Mouse (Mus musculus) embryo, embryonic 9.5 days (tissue): ENCODE data around the gene Nlgn2.

ENCODE experiments used
- DNase-seq: peaks from one replicate; pipeline ENCODE4 v3.0.0-alpha.2; 2017; ENCODE audit errors: extremely low spot score

The Nlgn2 gene

DNA sequence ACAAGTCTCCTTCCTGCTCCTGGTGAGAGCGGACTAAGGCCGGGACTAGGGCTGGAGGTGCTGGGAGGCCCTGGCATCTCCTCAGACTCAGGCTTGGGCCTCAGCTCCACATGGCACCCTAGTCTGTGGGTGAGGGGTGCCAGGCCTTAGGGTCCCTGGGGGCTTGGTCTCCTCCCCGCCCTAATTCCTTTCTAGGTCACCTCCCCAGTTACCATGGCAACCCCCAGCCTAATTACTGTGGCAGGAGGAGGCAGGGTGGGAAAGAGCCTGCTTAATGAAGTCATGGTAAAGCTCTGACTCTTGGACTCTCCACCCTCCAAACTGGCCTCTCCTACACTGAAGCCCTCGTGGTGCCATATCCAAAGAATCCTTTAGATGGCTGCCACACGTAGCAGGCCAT is 8.8 kb downstream of the Nlgn2 start:
- no peak for DNase-seq

DNA sequence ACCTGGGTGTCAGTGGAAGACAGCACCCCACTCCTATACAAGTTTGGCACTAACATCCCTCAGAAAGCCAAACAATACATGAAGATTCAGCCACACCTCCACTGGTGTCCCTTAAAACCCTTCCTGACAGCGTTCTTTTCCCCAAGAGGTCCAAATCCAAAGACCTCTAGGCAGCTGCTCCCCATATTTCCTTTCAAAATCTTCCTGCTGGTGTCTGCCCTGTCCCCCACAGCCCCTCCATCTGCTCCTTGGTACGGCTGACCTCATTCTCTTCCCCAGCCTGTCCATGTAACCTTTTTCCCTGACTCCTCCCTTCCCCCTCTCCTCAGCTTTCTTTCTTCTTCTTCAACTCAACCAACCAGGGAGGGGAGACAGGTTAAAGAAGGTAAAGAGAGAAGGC is 14.1 kb downstream of the Nlgn2 start:
- DNase-seq, result no peak

DNA sequence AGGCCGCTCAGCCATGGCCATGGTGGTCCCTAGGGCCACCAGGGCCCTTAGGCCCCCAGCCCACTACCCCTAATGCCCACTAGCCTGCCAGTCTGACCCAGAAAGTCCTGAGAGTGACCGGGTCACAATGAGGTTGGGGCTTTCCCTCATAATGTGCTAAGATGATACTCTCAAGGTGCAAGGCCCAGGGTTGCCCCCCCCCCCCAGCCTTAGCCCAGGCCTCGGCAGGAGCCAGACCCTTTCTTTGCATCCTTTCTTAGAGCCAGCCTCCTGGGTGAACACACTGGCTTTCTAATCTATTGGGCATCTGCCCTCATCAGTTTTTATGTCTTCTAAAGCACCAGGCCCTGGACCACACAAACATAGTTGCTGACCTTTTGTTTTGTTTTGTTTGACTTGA is 15.5 kb downstream of the Nlgn2 start, which contains the start of gene Spem1:
TSS of gene Spem1 (minus strand) at position 101 of the 400 bp plus-strand sequence.
- no peak for DNase-seq

DNA sequence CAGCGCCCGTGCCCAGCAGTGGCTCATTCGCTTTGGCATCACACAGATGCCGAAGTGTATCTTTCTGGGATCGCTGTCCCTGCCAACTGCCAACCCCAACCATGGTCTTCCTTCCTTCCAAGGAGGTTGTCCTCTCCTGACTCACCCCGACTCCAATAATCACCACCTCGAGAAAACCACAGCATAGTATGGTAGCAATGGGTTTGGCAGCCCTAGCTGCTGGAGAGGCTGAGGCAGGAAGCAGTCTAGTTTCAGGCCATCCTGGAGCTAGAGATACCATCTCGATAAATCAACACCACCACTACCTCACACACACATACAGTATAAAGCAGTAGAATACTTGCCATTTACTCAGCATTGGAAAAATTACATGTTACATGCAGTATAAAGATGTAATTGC is 18.7 kb downstream of the Nlgn2 start:
- no peak for DNase-seq

DNA sequence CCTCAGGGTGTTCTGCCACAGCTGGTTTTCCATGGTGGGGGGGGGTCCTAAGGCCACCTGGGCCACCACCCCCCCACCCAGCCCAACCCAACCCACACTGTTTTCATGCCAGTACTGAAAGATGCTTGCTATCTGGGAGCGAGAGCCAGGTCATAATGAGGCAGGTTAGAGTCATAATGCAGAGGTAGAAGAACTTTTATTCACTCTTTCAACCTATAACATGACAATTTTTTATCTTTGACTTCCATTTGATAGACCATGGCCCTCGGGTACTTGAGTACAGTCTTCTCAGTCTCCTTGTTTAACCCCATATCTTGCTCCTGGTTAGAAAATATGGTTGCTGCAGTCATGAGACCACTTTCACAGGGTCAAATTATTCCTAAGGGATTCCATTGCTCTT is 19.2 kb downstream of the Nlgn2 start, which contains the start of gene Spem2:
TSS of gene Spem2 (minus strand) at position 101 of the 400 bp plus-strand sequence.
- no peak for DNase-seq

DNA sequence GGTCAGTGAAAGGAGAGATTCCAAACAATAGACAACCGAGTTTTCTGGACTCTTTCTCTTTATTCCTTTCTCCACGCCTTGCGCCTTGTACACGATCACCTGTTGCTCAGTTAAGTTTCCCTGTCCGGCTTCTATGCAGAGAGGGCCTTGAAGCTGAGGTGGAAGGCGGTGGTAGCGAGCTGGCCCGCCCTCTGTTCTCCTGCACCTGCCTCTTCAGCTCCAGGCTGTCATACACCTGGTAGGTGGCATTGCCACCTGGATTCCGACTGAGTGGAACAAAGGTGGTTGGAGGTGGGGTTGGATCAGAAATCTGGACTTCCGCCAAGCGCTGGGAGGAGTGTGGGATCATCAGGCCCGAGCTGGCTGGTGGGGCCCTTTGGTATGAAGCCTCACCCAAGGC is 21.1 kb downstream of the Nlgn2 start:
- no peak for DNase-seq

DNA sequence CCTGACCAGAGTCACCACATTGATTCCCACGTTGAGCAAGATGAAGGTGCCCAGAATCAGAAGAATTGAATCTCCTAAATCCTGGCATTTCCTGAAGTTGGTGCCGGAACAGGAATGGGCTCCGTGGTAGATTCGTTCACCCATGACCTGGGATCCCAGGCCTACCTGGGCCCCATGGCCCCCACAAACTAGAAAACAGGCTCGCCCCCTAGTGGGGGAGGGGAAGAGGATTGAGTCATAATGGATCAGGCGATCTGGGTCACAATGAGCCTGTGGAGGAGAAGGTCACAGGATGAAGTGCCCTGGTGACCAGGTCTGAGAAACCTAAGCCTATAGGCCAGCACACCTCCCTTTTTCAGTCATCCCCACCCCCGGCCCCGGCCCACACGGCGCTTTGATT is 22.4 kb downstream of the Nlgn2 start, which contains the start of gene Gm39566:
TSS of gene Gm39566 (minus strand) at position 144 of the 400 bp plus-strand sequence.
- no peak for DNase-seq

DNA sequence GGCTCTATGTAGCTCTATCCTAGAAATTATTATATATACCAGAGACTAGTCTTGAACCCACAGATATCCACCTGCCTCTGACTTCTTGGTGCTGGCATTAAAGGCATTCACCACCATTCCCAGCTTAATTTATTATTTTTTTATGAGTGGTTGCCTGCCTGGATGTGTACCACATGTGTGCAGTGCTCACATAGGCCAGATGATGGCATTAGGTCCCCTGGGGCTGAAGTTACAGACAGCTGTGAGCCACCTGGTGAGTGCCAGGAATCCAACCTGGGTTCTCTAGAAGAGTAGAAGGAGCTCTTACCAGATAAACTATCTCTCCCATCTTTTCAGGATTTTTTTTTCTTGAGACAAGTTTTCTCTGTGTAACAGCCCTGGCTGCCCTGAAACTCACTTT is 27.3 kb downstream of the Nlgn2 start:
- no peak for DNase-seq

DNA sequence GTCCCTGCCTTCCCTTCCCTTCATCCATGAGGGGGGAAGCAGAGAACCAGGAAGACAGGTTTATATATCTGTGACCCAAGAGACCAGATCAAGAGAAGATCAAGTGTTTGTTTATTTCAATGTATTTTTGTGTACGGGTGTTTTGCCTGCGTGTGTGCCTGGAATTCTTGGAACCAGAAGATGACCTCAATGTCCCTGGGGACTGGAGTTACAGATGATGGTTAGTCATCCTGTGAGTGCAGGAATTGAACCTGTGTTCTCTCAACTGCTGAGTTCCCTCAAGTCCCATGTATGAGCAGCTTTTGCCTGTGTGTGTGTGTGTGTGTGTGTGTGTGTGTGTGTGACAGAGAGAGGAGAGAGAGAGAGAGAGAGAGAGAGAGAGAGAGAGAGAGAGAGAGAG is 29.9 kb downstream of the Nlgn2 start:
- no peak for DNase-seq

DNA sequence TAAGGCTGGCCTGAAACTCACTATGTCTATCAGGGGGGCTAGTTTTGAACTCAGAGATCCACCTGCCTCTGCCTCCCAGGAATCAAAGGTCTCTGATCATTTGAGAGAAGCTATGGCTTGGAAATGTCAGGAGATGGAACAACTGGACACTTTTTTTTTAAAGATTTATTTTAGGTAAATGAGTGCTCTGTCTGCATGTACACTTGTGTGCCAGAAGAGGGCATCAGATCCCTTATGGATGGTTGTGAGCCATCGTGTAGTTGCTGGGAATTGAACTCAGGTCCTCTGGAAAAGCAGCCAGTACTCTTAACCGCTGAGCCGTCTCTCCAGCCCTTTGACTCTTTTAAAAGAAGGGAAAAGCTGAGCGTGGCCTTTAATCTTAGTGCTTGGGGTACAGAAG is 31.2 kb downstream of the Nlgn2 start:
- no peak for DNase-seq

DNA sequence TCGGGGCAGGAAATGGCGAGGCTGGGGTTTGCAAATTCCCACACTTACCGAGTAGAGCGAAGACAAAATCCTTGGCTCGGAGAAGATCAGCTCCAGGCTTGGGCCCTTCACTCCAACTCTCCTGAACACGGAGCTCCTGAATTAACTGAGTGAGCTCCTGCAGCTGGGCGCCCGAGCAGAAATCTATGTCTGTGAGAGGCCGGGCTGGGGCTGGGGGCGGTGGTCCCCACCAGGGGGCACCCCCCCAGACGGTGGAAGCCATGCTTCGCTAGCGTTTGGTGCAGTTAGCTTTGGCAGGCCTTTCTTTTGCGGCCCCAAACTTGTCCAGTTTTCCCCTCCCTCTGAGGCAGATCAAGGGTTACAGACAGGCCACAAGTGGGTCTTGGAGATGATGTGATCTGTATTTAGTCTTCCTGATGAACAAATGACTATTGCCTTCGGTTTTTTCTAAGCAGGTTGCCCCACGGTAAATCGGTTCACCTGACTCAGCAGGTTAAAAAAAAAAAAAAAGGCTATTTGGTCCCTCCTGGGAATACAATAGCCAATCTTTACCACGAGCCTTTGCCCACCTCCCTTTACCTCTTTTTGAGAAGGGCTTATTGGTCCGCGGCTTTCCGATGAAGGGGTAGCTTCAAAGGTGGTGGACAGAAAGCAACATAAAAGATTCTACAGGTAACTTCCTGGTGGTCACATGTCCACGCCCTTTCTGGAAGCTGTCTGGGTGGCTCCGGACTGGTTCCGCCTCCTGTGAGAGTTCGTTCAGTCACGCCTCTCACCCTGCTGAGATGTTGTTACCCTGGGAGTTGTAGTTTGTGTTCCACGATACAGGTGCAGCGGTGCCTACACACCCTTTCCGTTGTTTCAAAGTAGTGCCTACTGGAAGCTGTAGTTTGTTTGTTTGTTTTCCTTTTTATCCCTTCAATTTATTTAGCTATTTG is 32.3 kb downstream of the Nlgn2 start, which contains the start of gene Tmem102:
TSS of gene Tmem102 (minus strand) at position 653 of the 938 bp plus-strand sequence.
- DNase-seq, result peak; percentile 13

DNA sequence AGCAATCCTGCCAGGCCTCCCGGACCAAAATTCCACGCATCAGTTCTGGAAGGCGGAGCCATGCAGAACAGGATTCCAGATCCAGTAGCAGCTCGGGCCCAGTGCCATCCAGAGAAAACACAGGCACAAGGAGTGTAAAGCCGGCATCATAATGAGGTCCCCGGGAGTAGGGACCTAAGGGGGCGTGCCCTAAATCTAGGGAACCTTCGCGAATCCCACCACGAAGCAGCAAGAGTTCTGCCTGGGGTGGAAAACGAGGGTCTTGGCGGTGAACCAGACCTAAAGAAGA is 33.0 kb downstream of the Nlgn2 start:
- DNase-seq, result peak; percentile 10

DNA sequence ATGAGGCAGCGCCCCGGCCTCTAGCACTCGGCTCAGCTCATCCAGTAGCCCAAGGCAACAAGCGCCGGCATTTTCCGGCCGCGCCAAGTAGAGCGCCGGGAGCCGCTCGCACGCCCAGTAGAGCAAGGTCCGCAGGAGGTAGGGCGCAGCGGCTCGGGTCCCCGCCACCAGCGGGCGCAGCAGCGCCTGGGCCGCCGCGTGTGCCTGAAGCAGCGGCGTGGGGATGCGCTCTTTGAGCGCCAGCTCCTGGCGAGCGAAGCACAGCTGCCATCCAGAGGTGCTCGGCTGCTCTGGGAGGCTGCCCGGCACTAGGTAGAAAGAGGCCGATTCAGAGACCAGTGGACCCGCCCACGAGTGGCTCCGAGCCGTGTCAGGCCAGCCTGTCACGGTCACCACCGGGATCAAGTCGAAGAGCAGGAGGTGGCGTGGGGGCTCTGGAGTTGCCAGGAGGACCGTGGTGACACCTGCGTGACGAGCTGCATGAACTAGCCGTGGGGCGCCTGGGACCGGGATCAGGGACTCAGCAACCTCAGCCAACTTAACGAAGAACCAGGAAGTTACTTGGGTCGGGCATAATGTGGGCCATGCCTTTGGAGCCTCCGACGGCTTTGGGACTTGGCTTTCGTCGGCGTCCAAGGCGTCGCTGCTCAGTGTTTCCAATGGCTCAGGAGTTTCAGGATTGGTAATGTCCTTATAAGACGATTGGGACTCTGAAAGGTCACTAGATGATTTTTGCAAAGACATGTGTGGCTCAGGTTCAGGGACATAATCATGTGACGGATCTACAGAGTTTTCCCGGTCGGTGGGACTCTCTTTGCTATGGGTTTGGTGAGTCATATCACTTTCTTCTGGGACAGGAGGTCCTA is 33.6 kb downstream of the Nlgn2 start:
- DNase-seq, result peak; percentile 68

DNA sequence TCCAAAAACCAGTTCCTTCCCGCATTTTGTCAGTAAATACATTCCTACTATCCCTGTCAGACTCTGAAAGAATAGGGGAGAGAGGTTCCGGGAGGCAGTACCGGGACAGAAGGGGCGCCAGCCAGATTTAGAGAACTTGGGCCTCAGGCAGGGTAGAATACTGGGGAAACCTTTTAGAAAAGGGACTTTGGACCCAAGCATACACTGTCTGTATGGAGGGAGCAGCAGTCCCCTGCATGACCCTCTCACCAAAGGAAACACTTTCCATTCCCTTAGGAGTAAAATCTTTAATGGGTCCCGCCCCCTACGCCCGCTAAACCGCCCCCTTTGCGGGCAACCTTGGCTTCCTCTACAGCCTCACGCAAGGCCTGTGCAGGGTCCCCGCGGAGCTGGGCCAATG is 34.3 kb downstream of the Nlgn2 start:
- DNase-seq, result no peak

DNA sequence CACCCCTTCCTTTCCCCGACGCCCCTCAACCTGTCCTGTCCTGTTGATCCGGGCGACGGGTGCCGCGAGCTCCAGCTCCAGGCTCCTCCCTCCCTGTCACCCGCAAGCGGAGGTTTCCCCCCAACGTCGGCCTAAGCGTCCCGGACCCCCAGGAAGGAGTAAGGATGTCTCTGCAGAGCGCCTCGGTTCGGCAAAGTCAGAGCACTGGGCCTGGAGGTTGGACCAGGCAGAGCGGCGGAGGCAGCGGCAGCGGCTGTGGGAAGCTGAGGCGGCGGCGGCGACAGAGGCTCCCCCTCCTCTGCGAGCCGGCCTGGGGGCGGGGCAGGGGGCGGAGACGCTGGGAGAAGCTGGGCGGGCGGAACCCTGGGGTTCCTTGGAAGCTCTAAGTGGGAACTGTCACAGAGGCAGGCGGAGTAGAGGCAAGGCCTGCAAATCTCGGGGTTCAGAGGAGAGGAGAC is 34.9 kb downstream of the Nlgn2 start:
- peak; percentile 83 for DNase-seq

DNA sequence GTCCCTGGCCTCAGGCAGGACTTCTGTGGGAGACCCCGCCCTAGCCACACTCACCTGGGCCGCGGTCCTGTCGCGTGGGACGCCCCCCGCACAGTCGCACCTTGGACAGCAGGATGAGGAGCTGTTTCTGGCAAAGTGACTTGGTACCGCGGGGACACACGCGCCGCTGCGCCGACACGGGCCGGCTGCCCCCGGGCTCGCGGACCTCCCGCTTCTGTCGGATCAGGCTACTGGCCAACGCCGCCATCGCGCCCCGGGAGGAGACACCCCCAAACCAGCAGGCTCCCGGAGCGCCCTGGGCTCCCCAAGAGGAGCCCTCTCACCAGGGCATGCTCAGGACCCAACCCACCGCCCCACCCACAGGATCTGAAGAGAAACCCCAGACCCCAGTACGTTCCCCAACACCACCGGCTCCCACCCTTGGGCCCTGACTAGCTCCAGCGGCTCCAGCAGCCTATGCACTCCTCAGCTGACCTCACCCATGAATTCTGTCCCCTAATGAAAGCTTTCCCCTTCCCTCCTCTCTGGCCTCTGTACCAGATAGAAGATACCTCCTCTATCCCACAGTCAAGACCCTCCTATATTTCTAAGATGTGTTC is 36.1 kb downstream of the Nlgn2 start, which contains the start of gene Fgf11:
TSS of gene Fgf11 (minus strand) at position 479 of the 599 bp plus-strand sequence.
- no peak for DNase-seq

DNA sequence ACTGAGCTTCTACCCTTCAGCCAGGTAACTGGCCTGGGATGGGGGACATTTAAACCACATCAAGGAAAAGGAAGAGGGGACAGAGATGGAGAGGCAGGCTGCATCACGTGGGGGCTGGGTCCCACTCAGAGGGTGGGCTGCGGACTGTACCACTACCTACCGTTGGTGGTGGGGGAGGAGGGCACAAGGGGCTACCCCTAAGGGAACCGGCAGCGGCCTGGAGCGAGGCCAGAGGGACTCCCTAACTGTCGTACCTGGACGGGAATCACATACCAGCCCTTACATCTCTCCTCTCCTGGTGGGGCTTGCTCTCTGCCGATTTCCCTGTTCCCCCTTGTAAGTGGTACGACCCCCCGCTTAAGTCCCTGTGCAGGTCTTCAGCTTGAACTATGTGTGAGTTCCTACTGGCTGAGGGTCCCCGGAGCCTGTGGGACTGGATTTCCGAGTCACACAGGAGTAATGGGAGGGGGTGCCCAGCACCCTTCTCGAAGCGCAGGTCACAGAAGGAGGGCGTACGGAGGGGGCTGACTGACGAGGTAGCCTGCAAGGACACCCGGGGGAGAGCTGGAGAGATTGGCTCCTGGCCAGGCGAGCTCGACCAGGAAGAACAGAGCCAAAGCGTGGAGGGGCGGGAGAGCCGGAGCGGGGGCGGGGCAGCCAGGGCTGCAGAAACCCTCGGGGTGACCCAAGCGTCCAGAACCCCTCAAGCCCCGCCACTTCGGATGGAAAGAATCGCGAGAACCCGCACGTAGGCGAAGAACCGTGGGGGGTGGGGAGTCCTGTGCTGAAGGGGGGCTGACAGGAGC is 37.0 kb downstream of the Nlgn2 start:
- peak; percentile 90 for DNase-seq

DNA sequence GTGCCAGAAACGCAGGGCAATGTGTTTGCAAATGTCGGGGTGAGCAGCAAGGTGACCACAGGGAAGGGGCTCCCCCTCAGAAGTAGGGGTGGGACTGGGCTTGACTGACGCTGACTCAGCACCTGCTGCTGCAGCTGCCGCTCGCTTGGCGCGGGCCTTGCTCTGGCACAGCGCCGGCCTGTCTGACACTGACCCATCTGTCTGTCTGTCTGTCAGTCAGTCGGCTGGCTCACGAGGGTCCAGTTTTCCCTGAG is 37.5 kb downstream of the Nlgn2 start:
- no peak for DNase-seq

DNA sequence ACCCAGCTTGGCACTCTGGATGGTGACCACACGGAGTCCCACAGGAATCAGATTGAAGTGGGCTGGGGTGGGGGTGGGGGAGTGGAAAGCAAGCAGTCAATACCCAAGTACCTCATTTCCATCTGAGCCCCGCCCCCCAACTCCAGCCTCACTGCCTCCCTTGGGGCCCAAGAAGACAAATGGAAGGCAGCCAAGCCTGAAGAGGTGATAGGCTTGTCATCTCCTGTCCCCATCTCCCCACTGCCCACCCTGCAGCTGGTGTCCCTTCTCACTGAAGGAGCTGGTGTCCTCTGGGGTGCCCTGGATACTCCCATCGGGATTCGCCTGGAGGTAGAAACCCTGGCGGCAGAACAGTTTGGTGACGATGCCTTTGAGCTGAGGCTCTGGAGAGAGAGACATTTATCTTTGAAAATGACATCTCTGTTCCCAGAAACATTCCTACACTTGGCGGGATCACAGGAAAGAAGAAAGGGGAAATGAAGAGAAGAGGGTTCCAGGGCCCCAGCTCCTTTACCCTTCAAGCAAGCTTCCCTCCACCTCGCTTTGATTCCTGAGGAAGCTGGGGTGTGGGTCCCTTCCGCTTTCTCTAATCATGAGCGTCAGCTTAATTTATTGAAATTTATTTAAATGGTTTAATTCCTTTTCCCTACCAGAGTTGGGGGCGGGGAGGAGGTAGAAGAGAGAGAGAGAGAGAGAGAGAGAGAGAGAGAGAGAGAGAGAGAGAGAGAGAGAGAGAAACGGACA is 38.0 kb downstream of the Nlgn2 start:
- DNase-seq, result no peak

DNA sequence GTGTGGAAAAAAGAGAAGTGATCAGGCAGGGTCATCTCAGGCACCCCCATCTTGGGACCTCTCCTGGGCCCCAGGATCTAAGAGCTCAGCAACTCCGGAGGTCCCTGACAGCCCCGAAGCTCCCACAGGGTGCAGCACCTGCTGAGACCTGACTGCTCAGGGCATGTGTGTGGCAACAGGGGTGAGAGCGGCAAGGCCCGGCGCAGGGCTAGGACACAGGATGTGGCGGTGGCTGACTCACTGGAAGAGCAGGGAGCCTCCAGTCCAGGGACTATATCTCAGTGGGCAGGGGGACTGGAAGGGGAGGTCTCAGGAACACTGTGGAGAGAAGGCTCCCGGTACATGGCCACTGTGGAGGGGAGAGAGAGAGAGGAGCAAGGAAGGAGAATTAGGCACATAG is 39.7 kb downstream of the Nlgn2 start:
- no peak for DNase-seq

DNA sequence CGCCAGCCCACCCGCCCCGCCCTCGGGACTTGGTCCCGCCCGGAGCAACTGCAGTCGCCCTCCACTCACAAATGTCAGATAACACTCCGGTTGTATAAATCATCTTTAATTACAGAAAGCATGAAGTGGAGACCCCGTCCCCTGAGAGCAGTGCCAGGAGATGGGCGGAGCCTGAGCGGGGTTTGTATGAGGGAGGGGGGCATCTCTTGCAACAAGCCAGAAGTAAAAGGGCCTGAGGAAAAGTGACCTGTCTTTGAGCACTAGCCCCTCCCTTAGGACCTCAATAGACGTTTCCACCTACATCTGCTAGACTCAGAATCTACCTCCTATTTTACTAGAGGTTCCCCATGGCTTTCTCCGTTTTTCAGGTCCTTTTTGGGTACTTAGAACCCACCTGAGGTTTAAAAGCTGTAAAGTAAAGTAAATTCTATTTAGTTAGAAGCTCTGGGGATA is 41.6 kb downstream of the Nlgn2 start:
- no peak for DNase-seq
